Mouse (Mus musculus): ENCODE data around the gene Paqr5. TPM values are rescaled to one million over a fixed set of nuclear protein-coding genes. Genes with fewer than 3 reads are reported as not detected.

Paqr5 gene
- polyA plus RNA-seq, 1 experiment from 2014 or later, result 0.44 TPM

DNA sequence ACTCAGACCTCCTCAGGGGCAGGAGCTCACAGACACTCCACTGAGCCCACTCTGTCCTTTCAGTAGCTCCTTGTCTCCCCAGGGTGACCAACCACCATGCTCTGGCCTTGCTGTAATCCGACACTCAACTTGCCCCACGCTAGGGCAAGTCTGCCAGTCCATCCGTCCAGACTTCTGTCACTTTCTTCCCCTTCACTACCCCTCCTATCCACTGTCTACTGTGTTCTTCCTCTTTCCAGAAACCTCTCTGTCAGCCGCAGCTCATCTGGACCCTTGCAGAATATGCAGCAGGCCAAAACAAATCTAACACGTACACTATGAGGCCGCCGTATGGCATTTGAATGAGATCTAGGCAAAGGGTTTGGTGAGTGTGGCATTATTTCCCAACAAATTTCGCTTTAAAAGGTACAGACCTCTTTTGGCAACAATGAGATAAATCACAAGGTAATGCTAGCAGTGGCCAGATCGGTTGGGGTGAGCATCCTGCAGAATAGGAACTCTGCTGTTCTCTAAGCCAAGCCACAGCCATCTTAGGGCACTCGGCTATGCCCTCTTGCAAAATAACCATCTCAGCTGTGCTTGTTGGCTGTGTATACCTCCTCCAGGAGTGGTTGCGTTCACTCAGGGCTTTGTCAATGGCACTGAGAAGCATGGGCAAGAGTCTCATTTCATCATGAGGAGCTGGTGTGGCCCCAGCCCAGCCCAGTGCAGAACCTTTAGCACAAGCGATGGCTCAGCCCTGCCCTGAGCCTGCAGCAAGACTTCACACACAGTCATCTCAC lies 13.1 kb downstream of the Paqr5 start:
- TF ChIP-seq CTCF (IDR thresholded peaks at IDR 0.05), result no peak
- in situ Hi-C loops (cut with MboI; ENCODE audit: low pct_unique_long_range_greater_than_20kb), result no loop called here
- ATAC-seq, result no peak
- ChIA-PET POLR2A (no interaction called here), CTCF (no interaction called here)
- H3K27me3 ChIP-seq, result no peaks in the 10 kb centered on the region
- DNase-seq (ENCODE audit: low read depth, low spot score), result no peak

DNA sequence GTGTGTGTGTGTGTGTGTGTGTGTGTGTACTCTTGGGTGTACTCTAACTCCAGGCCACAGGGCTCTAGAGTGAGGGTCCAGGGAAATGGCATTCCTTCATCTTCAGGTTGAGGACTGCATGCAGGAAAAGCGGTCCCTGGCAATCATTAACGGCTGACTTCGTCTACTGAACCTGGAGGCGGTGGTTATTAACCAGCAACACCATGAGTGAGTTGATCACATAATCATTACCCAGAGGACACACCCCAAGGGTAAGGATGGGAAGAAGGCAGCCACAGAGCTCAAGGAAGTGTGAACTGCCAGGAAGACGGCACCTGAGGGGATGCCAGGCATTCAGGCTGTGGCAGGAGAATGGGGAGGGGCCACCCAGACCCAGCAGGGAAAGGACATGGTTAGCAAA lies 18.3 kb downstream of the Paqr5 start:
- TF ChIP-seq CTCF (IDR thresholded peaks at IDR 0.05), result no peak
- H3K27me3 ChIP-seq, result no peaks in the 10 kb centered on the region
- no peak for ATAC-seq
- CTCF ChIA-PET, result interaction anchor here (1.5 to 1.9 kb wide), 2 partner anchors 11 to 23 kb away, joined by 3 to 5 read pairs; no protein-coding TSS in a partner anchor
- peak; percentile 61 for DNase-seq (ENCODE audit: low read depth, low spot score)
- POLR2A ChIA-PET, result no interaction called here
- in situ Hi-C loops (cut with MboI; ENCODE audit: low pct_unique_long_range_greater_than_20kb), result no loop called here

DNA sequence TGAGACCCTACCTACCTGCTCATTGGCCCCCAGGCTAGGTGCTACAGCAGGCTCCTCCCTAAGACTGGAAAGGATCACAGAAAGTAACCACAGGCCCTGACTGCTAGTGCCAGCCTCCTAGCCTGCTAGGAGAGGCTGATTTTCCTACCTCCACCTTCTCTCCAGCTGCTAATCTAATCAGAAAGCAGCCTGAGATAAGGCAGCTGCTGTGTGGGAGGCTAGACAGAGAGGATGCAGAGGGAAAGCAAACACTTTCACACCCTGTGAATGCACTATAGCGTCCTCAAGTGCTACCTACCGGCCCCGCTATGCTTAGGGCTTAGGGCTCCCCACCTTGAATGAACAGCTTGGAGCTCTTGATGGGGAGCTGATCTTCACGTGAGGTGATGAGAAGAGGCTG lies 19.6 kb downstream of the Paqr5 start:
- DNase-seq (ENCODE audit: low read depth, low spot score), result no peak
- H3K27me3 ChIP-seq, result no peaks in the 10 kb centered on the region
- ChIA-PET CTCF (interaction anchor here (1.0 to 1.9 kb wide), 2 partner anchors 8 to 9 kb away, joined by 3 to 5 read pairs; no protein-coding TSS in a partner anchor), POLR2A (interaction anchor here (0.5 to 0.6 kb wide), 2 partner anchors 33 to 36 kb away, joined by 3 to 4 read pairs; no protein-coding TSS in a partner anchor)
- no peak for ATAC-seq
- TF ChIP-seq CTCF (IDR thresholded peaks at IDR 0.05), result no peak
- in situ Hi-C loops (cut with MboI; ENCODE audit: low pct_unique_long_range_greater_than_20kb), result no loop called here

DNA sequence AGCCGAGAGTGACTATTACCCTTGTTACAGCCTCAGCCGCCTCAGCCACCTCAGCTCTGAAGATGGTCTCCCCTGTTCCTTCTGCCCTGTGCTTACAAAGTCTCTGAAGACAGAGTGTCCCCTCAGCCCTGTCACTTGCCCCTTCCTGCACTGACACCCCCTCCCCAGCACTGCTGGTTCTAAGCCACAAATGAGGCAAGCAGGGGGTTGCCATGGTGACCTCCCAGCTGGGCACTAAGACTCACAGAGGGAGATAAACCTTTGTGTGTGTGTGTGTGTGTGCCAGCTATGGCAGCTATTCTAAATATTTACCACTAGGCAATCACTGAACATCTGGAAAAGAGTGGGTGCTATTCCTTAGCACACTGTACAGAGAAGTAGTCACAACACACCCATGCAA lies 23.0 kb downstream of the Paqr5 start:
- ChIA-PET POLR2A (no interaction called here), CTCF (no interaction called here)
- in situ Hi-C loops (cut with MboI; ENCODE audit: low pct_unique_long_range_greater_than_20kb), result no loop called here
- DNase-seq (ENCODE audit: low read depth, low spot score) (no peak), ATAC-seq (no peak)
- no peak for TF ChIP-seq CTCF (IDR thresholded peaks at IDR 0.05)
- H3K27me3 ChIP-seq, result no peaks in the 10 kb centered on the region

DNA sequence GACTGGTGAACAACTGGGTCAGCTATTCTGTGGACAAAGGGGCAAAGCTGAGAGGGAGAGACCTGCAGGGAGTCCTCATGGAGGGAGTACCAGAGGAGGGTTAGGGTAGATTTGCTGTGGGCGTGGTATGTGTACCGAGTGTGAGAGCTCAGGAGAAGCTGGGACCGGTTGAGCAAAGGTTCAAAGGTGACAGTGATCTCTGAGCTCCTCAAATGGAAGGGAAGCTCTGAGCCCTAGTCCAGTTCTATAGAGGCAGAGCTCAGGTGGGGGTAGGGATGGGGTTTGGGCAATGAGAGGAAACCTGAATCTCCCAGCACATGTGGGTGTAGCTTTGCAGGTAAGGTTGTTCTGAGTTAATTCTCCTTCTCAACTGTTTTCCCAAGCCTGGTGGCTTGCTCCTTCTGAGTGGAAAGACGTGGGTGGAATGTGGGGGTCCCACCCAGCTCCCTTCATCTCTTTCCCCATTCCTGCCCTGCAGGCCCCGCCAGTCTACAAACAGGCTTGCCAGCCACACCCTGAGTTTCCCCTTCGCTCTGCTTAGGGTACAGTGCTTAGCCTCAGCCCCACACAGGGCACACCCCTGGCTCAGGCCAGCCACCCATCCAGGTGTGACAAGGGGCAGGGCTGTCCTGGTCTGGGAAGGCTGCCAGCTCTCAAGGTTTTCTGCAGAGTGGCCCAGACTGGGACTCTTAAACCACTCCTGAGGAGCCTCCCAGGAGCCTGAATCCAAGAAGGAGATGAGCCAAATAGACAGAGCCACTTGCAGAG lies 26.8 kb downstream of the Paqr5 start:
- DNase-seq (ENCODE audit: low read depth, low spot score) (no peak), ATAC-seq (no peak)
- no peak for TF ChIP-seq CTCF (IDR thresholded peaks at IDR 0.05)
- H3K27me3 ChIP-seq, result no peaks in the 10 kb centered on the region
- CTCF ChIA-PET, result interaction anchor here (1.2 kb wide), 1 partner anchor 14 kb away, joined by 8 read pairs; no protein-coding TSS in a partner anchor
- POLR2A ChIA-PET, result interaction anchor here (0.9 kb wide), 1 partner anchor 21 kb away, joined by 3 read pairs; no protein-coding TSS in a partner anchor
- in situ Hi-C loops (cut with MboI; ENCODE audit: low pct_unique_long_range_greater_than_20kb), result no loop called here

DNA sequence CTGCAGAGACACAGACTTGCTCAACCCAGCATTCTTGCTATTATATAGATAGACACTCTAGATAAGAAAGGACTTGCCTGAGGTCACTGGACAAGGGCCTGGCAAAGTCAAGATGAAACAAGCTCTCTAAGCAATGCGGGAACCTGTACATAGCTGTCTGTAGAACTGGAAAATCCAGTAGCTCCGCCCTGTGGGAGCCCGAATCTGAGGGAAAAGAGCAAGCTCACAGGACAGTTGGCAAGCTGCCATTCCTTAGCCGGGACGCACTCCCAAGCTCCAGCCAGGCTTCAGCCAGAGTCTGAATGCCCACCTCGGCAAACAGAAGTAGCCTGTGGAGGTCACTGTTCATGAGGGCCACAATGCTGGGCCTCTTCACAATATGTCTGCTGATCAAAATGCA lies 28.8 kb downstream of the Paqr5 start:
- POLR2A ChIA-PET, result no interaction called here
- H3K27me3 ChIP-seq, result no peaks in the 10 kb centered on the region
- ATAC-seq, result no peak
- no peak for TF ChIP-seq CTCF (IDR thresholded peaks at IDR 0.05)
- in situ Hi-C loops (cut with MboI; ENCODE audit: low pct_unique_long_range_greater_than_20kb), result no loop called here
- CTCF ChIA-PET, result interaction anchor here (0.9 to 1.3 kb wide), 4 partner anchors 10 to 42 kb away, joined by 3 to 5 read pairs (median 3); no protein-coding TSS in a partner anchor
- no peak for DNase-seq (ENCODE audit: low read depth, low spot score)

DNA sequence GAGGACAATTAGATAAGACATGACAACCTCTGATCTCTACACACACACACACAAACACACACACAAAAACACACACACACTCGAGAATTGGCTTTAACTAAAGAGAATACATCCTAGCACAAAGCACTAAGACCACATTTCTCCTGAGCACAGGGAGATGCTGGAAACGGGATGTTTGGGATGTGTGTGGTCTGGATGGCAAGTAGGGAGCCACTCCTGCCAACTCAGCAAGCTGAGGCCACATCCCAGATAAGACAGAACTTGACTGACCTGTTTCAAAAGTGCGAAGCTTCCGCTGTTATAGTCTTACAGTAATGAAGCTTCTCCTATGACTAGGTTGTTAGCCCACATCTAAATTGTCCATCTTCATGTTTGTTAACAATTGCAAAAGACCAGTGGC lies 35.5 kb downstream of the Paqr5 start:
- no peaks in the 10 kb centered on the region for H3K27me3 ChIP-seq
- in situ Hi-C loops (cut with MboI; ENCODE audit: low pct_unique_long_range_greater_than_20kb), result no loop called here
- DNase-seq (ENCODE audit: low read depth, low spot score), result no peak
- ChIA-PET CTCF (no interaction called here), POLR2A (interaction anchor here (0.6 kb wide), 1 partner anchor 38 kb away, joined by 4 read pairs; no protein-coding TSS in a partner anchor)
- no peak for ATAC-seq
- no peak for TF ChIP-seq CTCF (IDR thresholded peaks at IDR 0.05)

DNA sequence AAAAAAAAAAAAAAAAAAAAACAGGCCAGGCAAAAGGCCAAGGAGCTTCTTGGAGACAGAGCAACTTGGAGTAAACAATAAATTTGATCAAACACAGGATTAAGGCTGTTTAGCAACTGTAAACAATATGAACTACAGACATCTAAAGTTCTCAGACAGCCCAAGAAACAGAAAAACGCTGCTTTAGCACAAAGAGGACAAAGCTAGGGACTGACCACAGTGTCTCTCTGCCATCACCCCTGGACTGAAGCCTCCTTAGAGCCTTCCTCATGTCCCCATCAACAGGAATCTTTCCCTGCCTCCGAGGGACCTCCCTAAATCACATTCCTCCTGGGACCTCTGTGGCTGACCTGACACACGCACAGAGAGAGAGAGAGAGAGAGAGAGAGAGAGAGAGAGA lies 35.9 kb downstream of the Paqr5 start:
- CTCF ChIA-PET, result no interaction called here
- no peak for DNase-seq (ENCODE audit: low read depth, low spot score)
- TF ChIP-seq CTCF (IDR thresholded peaks at IDR 0.05), result no peak
- in situ Hi-C loops (cut with MboI; ENCODE audit: low pct_unique_long_range_greater_than_20kb), result no loop called here
- no peak for ATAC-seq
- POLR2A ChIA-PET, result interaction anchor here (0.6 kb wide), 1 partner anchor 39 kb away, joined by 4 read pairs; no protein-coding TSS in a partner anchor
- no peaks in the 10 kb centered on the region for H3K27me3 ChIP-seq

DNA sequence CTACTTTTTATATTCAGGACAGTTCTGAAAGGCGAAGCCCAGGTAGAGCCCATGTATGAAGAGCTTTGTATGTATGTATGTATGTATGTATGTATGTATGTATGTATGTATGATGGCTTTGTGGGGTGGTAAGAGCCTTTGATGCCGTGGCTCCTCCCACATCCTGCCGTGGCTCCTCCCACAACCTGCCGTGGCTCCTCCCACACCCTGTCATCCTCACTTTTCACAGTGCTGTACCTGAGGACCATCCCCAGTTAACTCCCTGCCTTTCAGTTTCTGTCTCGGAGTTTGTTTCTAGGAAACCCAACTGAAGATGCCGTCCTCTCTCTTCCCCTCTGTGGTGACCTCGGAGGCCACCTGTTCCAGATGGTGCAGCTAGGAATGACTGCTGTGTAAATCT lies 40.6 kb downstream of the Paqr5 start:
- CTCF ChIA-PET, result interaction anchor here (0.8 to 6.1 kb wide), 11 partner anchors 9 to 65 kb away, joined by 3 to 46 read pairs (median 7); no protein-coding TSS in a partner anchor
- no peak for TF ChIP-seq CTCF (IDR thresholded peaks at IDR 0.05)
- POLR2A ChIA-PET, result interaction anchor here (2.0 kb wide), 1 partner anchor 19 kb away, joined by 6 read pairs; no protein-coding TSS in a partner anchor
- no peaks in the 10 kb centered on the region for H3K27me3 ChIP-seq
- no peak for DNase-seq (ENCODE audit: low read depth, low spot score)
- in situ Hi-C loops (cut with MboI; ENCODE audit: low pct_unique_long_range_greater_than_20kb), result no loop called here
- no peak for ATAC-seq

DNA sequence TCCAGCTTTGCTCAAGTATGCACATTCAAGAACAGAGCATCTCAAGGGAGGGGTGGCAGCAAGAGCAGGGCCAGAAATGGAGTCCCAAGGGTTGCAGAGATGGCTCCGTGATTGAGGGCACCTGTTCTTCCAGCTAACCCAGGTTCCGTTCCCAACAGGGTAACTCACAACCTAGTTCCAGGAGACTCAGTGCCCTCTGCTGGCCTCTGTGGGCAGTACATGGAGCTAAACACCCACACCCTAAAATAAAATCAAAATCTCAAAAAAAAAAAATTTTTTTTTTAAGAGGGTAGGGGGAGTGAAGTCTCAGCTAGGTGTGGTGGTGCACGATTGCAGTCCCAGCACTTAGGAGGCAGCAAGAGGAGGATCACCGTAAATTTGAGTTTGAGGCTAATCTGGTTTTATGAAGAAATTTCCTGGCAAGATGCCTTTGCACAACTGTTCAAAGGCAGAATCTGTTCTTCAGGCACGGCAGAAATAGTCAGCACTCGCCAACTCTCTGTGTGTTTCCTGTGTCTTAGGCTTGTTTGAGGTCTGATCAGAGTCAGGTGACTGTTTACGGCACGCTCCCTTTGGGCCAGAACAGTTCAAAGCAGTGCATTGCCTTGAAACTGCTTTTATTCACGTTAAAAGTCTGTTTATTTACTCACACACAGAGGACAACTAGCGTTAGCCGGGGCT lies 41.3 kb downstream of the Paqr5 start:
- DNase-seq (ENCODE audit: low read depth, low spot score), result no peak
- ATAC-seq, result no peak
- peak; percentile 78 for TF ChIP-seq CTCF (IDR thresholded peaks at IDR 0.05)
- CTCF ChIA-PET, result interaction anchor here (0.8 to 6.1 kb wide), 14 partner anchors 9 to 66 kb away, joined by 3 to 46 read pairs (median 5); no protein-coding TSS in a partner anchor
- POLR2A ChIA-PET, result interaction anchor here (0.6 to 2.0 kb wide), 3 partner anchors 18 to 49 kb away, joined by 3 to 6 read pairs (median 3); no protein-coding TSS in a partner anchor
- no peaks in the 10 kb centered on the region for H3K27me3 ChIP-seq
- in situ Hi-C loops (cut with MboI; ENCODE audit: low pct_unique_long_range_greater_than_20kb), result no loop called here
